Mouse (Mus musculus) retina, embryonic 14.5 days (tissue): ENCODE measurements around the gene Aox3.

ENCODE experiments used
- DNase-seq: peaks from one replicate; pipeline ENCODE4 v3.0.0-alpha.2; 2015; ENCODE audit warnings: low spot score

The Aox3 gene

GRCm38 (mm10) chr1:58112880-58113279 is at the start of gene Aox3:
Aox3 (plus strand) TSS chr1:58113130.
- DNase-seq, result peak; percentile 81

- DNase-seq, result no peak
These were observed 47.8 kb upstream of the Aox3 start for GRCm38 (mm10) chr1:58065151-58065550.

GRCm38 (mm10) chr1:58065606-58066005 is 47.3 kb upstream of the Aox3 start:
- no peak for DNase-seq

- DNase-seq, result no peak
These were observed 43.7 kb upstream of the Aox3 start for GRCm38 (mm10) chr1:58069181-58069580.

GRCm38 (mm10) chr1:58070091-58070490 is 42.8 kb upstream of the Aox3 start:
- DNase-seq, result no peak

- DNase-seq, result no peak
These were observed 41.9 kb upstream of the Aox3 start for GRCm38 (mm10) chr1:58071006-58071405.

- DNase-seq, result no peak
These were observed 41.4 kb upstream of the Aox3 start for GRCm38 (mm10) chr1:58071509-58071908.

GRCm38 (mm10) chr1:58072416-58072815 is 40.5 kb upstream of the Aox3 start:
- DNase-seq, result no peak

GRCm38 (mm10) chr1:58072991-58073730 is 39.8 kb upstream of the Aox3 start:
- no peak for DNase-seq

GRCm38 (mm10) chr1:58074266-58074665 is 38.7 kb upstream of the Aox3 start:
- DNase-seq, result no peak

- DNase-seq, result no peak
These were observed 35.0 kb upstream of the Aox3 start for GRCm38 (mm10) chr1:58077882-58078281.

GRCm38 (mm10) chr1:58078390-58078789 is 34.5 kb upstream of the Aox3 start:
- DNase-seq, result no peak

- DNase-seq, result no peak
These were observed 33.2 kb upstream of the Aox3 start for GRCm38 (mm10) chr1:58079689-58080088.

- DNase-seq, result no peak
These were observed 32.5 kb upstream of the Aox3 start for GRCm38 (mm10) chr1:58080446-58080845.

- DNase-seq, result no peak
These were observed 31.6 kb upstream of the Aox3 start for GRCm38 (mm10) chr1:58081356-58081755.

- no peak for DNase-seq
These were observed 23.6 kb upstream of the Aox3 start for GRCm38 (mm10) chr1:58089316-58089715.

GRCm38 (mm10) chr1:58090191-58090590 is 22.7 kb upstream of the Aox3 start:
- DNase-seq, result no peak

GRCm38 (mm10) chr1:58091213-58091612 is 21.7 kb upstream of the Aox3 start:
- no peak for DNase-seq

GRCm38 (mm10) chr1:58091992-58092560 is 20.9 kb upstream of the Aox3 start:
- no peak for DNase-seq

- no peak for DNase-seq
These were observed 15.6 kb upstream of the Aox3 start for GRCm38 (mm10) chr1:58097338-58097737.

GRCm38 (mm10) chr1:58099119-58099518 is 13.8 kb upstream of the Aox3 start:
- DNase-seq, result no peak

- DNase-seq, result no peak
These were observed 11.3 kb upstream of the Aox3 start for GRCm38 (mm10) chr1:58101531-58102146.

- no peak for DNase-seq
These were observed 10.4 kb upstream of the Aox3 start for GRCm38 (mm10) chr1:58102494-58102893.
